Mouse (Mus musculus): ENCODE measurements around the gene Atp1a2.
"Not testable (repeated sequence)": the region's sequence is repeated elsewhere in the genome, so short reads cannot be mapped to it uniquely, and the experiment has no call there.

Gene Atp1a2

DNA sequence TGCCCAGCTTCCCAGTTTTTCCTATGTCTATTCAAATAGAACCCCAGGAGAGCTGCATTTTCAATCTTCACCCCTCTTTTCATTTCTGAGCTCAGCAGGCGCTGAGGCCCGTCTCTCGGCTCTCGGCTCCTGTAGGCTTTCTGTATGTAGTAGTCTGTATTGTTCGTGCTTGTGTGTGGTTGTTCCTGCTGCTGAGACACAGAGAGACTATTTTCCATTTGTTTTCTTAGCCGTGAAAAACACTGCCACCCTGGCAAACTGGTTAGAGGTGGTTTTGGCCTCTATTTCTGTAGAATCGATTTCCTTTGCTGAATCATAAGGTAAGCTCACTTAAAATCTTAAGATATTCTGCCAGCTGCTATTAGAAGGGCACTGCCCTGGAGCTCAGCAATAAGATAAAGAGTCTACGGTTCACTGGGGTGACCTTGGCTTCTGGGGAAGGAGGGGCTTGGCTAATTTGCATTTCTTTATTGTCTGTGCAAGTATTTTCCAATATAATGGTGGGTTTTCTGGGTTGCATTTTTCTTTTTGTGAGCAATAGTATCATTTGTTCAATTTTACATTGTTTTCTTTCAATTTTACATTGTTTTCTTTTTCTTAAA is 36.3 kb downstream of the Atp1a2 start, which contains the start of gene Igsf8:
TSS of gene Igsf8 (plus strand) at position 165 of the 602 bp plus-strand sequence.
- DNase-seq = no peak

DNA sequence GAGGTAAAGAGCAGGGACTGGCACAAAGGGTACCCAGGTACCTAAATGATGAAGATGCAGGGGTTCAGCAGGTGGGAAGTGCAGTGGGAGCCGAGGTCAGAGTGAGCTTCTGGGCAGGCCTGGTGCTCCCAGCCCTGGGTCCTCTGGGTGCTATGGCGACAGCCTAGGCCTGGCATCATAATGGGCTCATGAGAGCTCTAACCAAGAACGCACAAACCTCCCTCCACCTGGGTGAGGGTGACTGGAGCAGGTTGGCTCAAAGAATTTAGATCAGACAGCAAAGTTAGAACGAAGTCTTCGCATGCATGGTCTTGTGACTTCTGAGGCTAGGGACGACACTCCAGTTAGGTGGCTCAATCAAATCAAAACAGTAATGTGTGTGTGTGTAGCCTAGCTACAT is 39.5 kb downstream of the Atp1a2 start, which contains the start of gene Atp1a4:
TSS of gene Atp1a4 (minus strand) at position 101 of the 400 bp plus-strand sequence.
- no peak for DNase-seq

DNA sequence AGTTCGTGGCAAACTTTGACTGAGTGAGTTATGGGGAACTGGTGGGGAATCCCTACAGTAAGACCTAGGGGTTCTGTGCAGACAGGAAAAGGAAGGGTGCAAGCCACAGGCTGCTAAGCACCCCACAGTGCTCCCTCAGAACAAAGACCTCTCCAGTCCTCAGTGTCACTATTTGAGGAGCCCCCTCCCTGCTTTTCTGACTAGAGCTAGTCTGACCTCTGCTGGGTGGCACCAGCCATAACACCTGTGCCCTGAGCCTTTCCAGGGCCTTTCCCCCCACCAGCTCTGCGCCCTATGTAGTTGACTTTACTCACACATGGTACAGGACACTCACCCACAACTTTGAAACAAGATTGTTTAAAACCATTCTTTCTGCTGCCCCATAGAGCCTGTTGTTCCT is 50.2 kb downstream of the Atp1a2 start:
- peak; percentile 46 for DNase-seq

DNA sequence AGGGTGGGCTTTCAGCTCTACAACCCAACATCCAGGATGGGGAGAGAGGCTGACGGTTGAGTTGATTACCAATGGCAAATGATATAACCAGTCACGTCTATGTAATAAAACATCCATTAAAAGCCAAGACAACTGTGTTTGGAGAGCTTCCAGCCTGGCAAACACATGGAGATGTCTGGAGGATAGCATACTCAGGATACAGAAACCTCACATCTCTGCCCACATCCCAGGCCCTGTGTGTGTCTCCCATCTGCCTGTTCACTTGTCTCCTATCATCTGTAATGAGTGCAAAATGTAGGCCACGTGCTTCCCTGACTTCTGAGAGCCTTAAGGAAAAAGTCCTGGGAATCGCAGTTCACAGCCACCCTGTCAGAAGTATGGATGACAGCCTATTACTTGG is 50.6 kb downstream of the Atp1a2 start:
- DNase-seq = no peak

DNA sequence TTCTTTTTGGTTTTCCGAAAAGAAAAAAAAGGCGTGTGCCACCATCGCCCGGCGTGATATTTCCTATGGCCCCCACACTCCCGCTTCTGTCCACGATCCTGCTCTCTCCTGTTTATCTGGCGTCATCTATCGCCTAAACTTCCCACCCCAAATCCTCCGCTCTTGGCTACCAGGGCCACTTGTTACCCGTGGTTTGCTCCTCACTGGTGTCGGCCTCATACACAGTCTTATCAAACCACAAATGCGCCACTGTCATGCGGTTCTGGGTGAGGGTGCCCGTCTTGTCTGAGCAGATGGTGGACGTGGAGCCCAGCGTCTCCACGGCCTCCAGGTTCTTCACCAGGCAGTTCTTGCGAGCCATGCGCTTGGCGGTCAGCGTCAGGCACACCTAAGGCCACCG is 53.2 kb downstream of the Atp1a2 start:
- DNase-seq = not testable (repeated sequence)

DNA sequence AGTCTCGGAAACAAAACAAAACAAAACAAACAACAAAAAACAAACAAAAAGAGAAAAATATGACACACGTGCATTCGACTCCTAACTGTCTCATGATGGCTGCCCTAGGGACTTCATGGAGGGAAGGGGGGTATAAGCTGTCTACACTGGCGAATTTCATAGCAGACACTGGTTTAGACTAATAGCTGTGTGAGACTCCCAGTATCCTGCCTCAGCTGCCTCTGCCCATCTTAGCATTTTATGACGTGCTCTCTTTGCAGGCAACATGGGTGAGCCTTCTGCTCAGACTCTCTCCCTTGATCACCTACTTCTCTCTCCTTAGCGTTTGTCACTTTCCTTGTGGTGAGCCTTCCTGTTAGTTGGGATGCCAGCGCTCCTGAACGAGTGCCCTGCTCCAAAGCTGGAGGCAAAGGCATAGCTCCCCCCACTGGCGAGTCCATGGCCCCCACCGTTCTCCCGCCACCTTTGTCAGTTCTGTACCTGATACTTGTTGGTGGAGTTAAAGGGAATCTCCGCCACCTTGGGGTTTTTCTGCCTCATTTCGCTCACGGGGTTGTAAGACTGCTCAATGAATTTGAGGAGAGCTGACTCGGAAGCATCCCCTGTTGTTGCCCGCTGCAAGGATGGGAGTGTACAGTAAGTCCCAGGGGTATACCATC is 54.2 kb downstream of the Atp1a2 start:
- DNase-seq = peak; percentile 41

DNA sequence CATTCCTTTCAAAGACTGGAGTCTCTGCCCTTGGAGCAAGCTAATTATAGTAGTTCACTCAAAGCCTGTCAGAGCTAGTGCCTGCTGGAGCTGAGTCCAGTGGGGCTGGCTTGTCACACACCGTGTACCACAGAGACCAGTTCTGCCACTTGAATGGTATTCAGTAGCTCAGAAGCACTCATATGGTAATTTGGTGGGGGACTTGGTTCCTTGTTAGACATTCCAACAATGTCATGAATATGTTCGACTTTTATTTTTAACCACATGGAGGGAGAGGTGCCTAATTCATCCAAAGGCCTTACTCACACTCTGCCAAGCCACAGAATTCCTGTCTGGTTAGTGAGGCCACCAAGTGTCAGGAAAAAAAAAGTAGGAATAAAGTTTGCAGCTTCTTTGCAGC is 55.5 kb downstream of the Atp1a2 start:
- peak; percentile 75 for DNase-seq

DNA sequence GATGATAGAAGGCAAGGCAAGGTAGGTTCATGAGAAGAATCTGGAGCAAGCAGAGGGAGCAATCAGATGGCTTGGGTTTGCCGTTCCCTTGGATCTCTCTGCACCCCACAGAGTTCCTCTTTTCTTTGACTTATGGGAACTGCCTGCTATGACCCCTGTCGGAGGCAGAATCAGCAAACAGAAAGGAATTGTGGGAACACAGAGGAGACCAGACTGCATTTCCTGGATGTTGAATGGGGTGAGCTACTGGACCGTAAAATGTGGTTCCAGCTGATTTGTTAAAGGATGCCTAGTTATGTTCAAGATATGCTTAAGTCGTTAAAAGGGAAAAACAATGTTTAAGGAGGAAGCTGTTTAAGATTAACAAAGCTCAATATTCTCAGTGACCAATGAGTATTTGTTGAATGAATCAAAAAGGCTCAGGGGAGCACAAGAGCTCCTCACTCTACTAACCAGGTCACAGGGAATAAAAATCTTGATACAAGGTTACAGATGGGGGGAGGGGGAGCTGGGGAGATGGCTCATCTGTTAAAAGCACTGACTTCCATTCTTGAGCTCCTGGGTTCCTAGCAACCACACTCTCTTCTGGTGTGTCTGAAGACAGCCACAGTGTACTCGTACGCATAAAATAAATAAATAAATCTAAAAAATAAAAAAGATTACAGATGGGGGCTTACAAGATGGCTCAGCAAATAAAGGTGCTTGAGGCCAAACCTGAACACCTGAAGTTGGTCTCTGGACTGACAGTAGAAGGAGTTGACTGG is 56.7 kb downstream of the Atp1a2 start:
- DNase-seq = peak; percentile 45

DNA sequence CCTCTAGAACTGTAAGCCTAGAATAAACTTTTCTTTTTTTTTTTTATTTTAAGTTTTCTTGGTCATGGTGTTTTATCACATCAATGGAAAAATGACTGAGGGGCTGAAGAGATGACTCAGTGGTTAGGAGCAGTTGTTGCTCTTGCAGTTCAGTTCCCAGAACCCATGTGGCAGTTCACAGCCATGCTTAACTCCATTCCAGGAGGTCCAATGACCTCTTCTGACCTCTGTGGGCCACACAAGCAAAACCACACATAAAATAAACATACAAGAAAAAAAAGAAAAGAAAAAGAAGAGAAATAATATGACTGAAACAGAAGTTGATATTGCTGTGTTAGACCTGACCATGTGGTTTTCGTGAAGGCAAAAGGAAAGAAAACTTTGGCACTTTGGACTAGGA is 68.6 kb downstream of the Atp1a2 start:
- no peak for DNase-seq

DNA sequence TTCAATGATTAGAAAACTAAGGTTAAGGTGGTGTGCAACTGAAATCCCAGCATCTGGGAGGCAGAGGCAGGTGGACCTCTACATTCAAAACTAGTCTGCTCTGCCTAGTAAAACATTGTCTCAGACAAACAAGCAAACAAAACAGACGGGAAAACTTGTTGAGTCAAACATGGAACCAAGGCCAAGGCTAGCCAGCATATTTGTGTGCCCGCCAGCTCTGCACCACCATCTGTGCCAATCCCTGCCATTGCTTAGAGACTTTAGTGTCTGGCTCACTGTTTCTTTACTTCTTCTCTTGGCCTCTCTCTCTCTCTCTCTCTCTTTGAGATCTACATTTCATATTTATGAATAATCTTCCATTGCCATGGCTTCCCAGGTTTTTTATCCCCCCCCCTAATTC is 69.7 kb downstream of the Atp1a2 start:
- DNase-seq = no peak
